Mouse (Mus musculus) midbrain, embryonic 15.5 days (tissue): ENCODE measurements around the gene D930048N14Rik. TPM values are rescaled to one million over a fixed set of nuclear protein-coding genes. Genes with fewer than 3 reads are reported as not detected.
"Not testable (repeated sequence)": the region's sequence is repeated elsewhere in the genome, so short reads cannot be mapped to it uniquely, and the experiment has no call there.

Experiments used
- ATAC-seq: fragments of 200-750 bp; cut with Nextera tagmentation; replicated peaks from 2 replicates; pipeline ENCODE4 v1.8.0; 2017; ENCODE audit warnings: moderate TSS enrichment
- H3K27ac ChIP-seq: fragments of 300-500 bp; sonication (generic); 2 replicates; pipeline ENCODE4 v1.5.1; 2015; ENCODE audit warnings: mild to moderate bottlenecking, inconsistent platforms
- H3K27me3 ChIP-seq: fragments of 300-500 bp; sonication (generic); replicated peaks from 2 replicates; pipeline ENCODE4 v1.6.1; 2015; ENCODE audit warnings: inconsistent platforms
- H3K36me3 ChIP-seq: fragments of 300-500 bp; sonication (generic); replicated peaks from 2 replicates; pipeline ENCODE4 v1.6.1; 2015; ENCODE audit warnings: inconsistent platforms
- H3K4me1 ChIP-seq: fragments of 300-500 bp; sonication (generic); 2 replicates; pipeline ENCODE4 v1.6.1; 2015; ENCODE audit warnings: inconsistent platforms
- H3K4me2 ChIP-seq: fragments of 300-500 bp; sonication (generic); 2 replicates; pipeline ENCODE4 v1.6.1; 2015; ENCODE audit warnings: inconsistent platforms, mild to moderate bottlenecking, moderate library complexity
- H3K4me3 ChIP-seq: fragments of 300-500 bp; sonication (generic); 2 replicates; pipeline ENCODE4 v1.5.1; 2015; ENCODE audit warnings: mild to moderate bottlenecking, inconsistent platforms
- H3K9ac ChIP-seq: fragments of 300-500 bp; sonication (generic); 2 replicates; pipeline ENCODE4 v1.6.1; 2015; ENCODE audit warnings: mild to moderate bottlenecking, inconsistent platforms
- H3K9me3 ChIP-seq: fragments of 300-500 bp; sonication (generic); 2 replicates; pipeline ENCODE4 v1.6.1; 2016; ENCODE audit warnings: inconsistent platforms
- WGBS: fragments of 180-500 bp; shearing (Covaris S2); methylation state at CpG from one replicate; pipeline ENCODE4 v1.1.7; 2015; ENCODE audit warnings: mixed read lengths; 5-methylcytosine and 5-hydroxymethylcytosine counted together
- polyA plus RNA-seq: library from polyadenylated mRNA; unstranded; fragments of >200 nt; fragmentation: Nextera tagmentation; extraction: Ambion mirVana; gene quantifications from 2 replicates; pipeline ENCODE4 v1.2.1, GENCODE M21; 2015

The D930048N14Rik gene
- polyA plus RNA-seq, 1 experiment from 2014 or later: 0.94 TPM

DNA sequence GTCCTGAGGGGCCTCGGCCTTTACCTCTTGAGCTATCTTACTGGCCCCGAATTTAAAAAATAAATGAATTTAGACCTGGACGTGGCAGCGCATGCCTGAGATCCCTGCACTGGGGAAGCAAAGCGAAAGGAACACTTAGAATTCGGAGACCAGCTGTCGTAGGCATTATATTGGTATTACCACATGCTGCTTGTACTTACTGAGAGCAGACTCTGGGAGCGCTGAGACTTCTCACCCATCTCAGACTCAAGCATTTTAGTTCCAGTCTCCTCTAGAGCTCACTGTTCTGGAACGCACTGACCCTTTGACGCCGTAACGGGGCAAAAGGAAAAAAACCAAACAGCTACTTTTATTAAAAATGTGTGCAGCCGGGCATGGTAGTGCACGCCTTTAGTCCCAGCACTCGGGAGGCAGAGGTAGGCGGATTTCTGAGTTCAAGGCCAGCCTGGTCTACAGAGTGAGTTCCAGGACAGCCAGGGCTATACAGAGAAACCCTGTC lies 11.2 kb downstream of the D930048N14Rik start:
- no peak for ATAC-seq
- Histone ChIP-seq H3K27me3 (no peaks in the 10 kb centered on the region), H3K4me3 (no peak overlapping the region), H3K9ac (no peak overlapping the region), H3K9me3 (no peaks in the 10 kb centered on the region), H3K36me3 (no peaks in the 10 kb centered on the region), H3K27ac (no peak overlapping the region), H3K4me2 (no peak overlapping the region), H3K4me1 (no peaks in the 10 kb centered on the region)
- 75% methylated on average over 16 of the region's 16 CpGs for WGBS

DNA sequence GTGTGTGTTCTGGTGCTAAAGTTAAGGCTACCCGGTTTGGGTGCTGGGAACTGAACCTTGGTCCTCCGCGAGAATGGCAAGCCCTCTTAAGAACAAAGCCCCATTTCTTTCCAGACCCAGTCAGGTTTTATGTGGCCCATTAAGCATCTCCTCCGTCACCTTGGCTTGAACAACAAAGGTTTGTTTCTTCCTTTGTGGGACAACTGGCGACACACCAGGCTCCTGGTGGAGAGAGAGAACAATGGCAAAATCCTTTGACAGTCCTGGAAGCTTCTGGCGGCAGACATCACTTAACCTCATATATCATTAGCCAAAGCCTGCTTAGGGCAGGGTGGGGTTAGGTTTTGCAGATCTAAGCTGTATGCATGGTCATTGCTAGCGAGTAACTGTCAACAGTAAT lies 11.9 kb downstream of the D930048N14Rik start:
- H3K9me3 ChIP-seq: no peaks in the 10 kb centered on the region
- no peak overlapping the region for H3K27ac ChIP-seq
- H3K4me2 ChIP-seq: no peak overlapping the region
- no peak for ATAC-seq
- H3K36me3 ChIP-seq: no peaks in the 10 kb centered on the region
- no peak overlapping the region for H3K4me3 ChIP-seq
- no peaks in the 10 kb centered on the region for H3K27me3 ChIP-seq
- no peaks in the 10 kb centered on the region for H3K4me1 ChIP-seq
- H3K9ac ChIP-seq: no peak overlapping the region
- 76% methylated on average over 7 of the region's 7 CpGs for WGBS

DNA sequence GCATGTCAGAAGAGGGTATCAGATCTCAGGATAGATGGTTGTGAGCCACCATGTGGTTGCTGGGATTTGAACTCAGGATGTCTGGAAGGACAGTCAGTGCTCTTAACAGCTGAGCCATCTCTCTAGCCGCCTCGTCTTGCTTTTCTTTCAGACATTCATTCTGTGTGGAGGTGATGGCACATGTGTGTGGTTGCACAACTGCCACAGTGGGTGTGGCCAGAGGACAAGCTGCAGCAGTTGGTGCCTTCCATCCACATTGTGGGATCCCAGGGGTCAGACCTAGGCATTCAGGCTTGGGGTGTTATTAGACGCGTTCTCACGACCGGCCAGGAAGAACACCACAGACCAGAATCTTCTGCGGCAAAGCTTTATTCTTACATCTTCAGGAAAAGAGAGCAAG lies 14.0 kb downstream of the D930048N14Rik start:
- H3K9me3 ChIP-seq, H3K4me3 ChIP-seq, H3K4me2 ChIP-seq, H3K27me3 ChIP-seq, ATAC-seq, H3K36me3 ChIP-seq, H3K27ac ChIP-seq, H3K9ac ChIP-seq, H3K4me1 ChIP-seq: not testable (repeated sequence)
- WGBS: 95% methylated on average over 7 of the region's 7 CpGs

DNA sequence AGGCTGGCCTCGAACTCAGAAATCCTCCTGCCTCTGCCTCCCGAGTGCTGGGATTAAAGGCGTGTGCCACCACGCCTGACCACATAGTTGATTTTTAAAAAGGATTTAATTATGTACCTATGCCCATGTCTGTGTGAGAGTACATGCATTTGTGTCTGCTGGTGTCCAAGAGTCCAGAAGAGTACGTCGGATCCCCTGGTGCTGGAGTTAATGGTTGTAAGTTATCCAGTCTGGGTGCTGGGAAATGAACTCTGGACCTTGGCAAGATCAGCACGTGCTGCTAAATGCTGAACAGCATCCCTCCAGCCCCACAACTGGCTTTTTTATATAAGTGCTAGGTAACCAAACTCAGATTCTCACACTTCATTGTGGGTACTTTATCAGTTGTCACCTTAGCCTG lies 20.1 kb downstream of the D930048N14Rik start:
- ATAC-seq: no peak

DNA sequence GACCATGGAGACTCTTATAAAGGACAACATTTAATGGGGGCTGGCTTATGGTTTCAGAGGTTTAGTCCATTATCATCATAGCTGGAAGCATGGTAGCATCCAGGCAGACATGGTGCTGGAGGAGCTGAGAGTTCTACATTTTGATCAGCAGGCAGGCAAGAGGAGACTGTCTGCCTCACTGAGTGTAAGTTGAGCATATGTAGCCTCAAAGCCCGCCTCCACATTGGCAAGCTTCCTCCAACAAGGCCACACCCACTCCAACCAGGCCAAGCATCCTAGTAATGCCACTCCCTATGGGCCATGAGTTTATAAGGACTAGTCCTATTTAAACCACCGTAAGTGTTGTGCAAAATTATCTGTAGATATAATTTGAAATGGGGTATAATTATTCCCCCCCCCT lies 20.6 kb downstream of the D930048N14Rik start:
- no peaks in the 10 kb centered on the region for H3K4me1 ChIP-seq
- H3K4me3 ChIP-seq: no peak overlapping the region
- H3K36me3 ChIP-seq: no peaks in the 10 kb centered on the region
- ATAC-seq: no peak
- H3K4me2 ChIP-seq: no peak overlapping the region
- WGBS: 75% methylated on average over 2 of the region's 2 CpGs
- H3K27me3 ChIP-seq: no peaks in the 10 kb centered on the region
- no peaks in the 10 kb centered on the region for H3K9me3 ChIP-seq
- H3K9ac ChIP-seq: no peak overlapping the region
- no peak overlapping the region for H3K27ac ChIP-seq

More for the DNA sequence above, 20.1 kb downstream of the D930048N14Rik start:
- H3K27me3 ChIP-seq: no peaks in the 10 kb centered on the region
- H3K9me3 ChIP-seq: no peaks in the 10 kb centered on the region
- no peaks in the 10 kb centered on the region for H3K36me3 ChIP-seq
- no peaks in the 10 kb centered on the region for H3K4me1 ChIP-seq
- no peak overlapping the region for H3K9ac ChIP-seq
- H3K4me3 ChIP-seq: no peak overlapping the region
- no peak overlapping the region for H3K27ac ChIP-seq
- no peak overlapping the region for H3K4me2 ChIP-seq
- 93% methylated on average over 7 of the region's 7 CpGs for WGBS

DNA sequence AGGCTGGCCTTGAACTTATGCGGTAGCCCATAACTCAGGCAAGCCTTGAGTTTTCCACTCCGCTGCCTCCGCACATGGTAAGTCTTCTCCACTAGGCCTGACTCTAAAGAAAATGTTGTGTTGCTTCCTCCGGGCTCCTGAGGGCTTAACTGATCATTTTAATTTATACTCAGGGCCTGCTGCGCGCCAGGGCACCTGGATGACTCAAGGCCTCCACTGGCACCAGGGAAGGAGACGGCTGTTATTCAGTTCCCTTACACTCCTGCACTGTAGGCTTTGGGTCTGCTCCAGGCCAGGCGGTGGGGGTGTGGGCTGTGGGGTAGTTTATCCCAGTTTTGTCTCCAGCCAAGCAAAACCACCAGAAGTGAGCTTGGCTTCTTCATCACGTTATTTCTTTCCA lies 22.5 kb downstream of the D930048N14Rik start:
- Histone ChIP-seq H3K36me3 (no peaks in the 10 kb centered on the region), H3K9ac (no peak overlapping the region), H3K27ac (no peak overlapping the region), H3K27me3 (no peaks in the 10 kb centered on the region), H3K9me3 (no peaks in the 10 kb centered on the region), H3K4me2 (no peak overlapping the region), H3K4me1 (no peaks in the 10 kb centered on the region), H3K4me3 (no peak overlapping the region)
- WGBS: 84% methylated on average over 9 of the region's 9 CpGs
- no peak for ATAC-seq

DNA sequence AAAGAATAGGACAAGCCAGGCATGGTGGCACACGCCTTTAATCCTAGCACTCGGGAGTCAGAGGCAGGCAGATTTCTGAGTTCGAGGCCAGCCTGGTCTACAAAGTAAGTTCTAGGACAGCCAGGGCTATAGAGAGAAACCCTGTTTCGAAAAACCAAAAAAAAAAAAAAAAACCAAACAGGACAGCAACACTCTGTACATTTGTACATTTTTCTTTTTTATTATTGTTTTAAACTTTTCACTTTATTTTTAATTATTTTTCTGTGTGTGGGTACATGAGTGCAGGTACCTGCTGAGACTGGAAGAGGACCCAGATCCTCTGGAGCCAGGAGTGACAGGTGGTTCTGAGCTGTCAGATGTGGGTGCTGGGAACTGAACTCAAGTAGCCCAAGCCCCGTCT lies 24.6 kb downstream of the D930048N14Rik start:
- no peak for ATAC-seq
- WGBS: 78% methylated on average over 5 of the region's 5 CpGs

DNA sequence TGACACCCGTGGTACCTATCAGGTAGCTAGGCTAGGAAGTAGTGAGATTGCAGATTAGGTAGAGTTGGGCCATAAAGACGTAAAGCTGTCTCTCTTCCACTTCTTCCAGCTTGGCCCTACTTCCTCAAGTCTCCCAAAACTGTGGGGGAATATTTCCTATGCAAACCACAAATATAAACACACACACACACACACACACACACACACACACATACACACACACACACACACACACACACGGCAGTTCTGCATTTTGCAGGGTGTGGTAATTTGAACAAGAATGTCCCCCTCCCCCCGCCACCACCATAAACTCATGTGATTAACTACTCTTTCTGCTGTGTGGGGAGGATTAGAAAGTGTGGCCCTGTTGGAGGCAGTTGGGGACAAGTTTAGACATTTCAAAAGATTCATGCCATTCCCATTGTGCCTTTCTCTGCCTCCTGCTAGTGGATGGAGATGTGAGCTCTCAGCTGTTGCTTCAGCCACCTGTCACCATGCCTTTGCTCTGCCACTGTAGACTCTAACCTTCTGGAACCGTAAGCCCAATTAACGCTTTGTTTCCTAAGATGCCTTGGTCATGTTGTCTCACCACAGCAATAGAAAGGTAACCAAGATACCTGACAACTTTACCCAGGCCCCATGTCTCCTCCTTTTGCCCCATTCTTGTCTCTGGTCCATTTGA lies 27.1 kb downstream of the D930048N14Rik start:
- no peaks in the 10 kb centered on the region for H3K9me3 ChIP-seq
- no peak for ATAC-seq
- 74% methylated on average over 6 of the region's 6 CpGs for WGBS
- H3K9ac ChIP-seq: no peak overlapping the region
- H3K4me3 ChIP-seq: no peak overlapping the region
- no peaks in the 10 kb centered on the region for H3K4me1 ChIP-seq
- no peak overlapping the region for H3K27ac ChIP-seq
- no peaks in the 10 kb centered on the region for H3K27me3 ChIP-seq
- H3K4me2 ChIP-seq: no peak overlapping the region
- no peaks in the 10 kb centered on the region for H3K36me3 ChIP-seq

More for the DNA sequence above, 24.6 kb downstream of the D930048N14Rik start:
- Histone ChIP-seq H3K27me3 (no peaks in the 10 kb centered on the region), H3K36me3 (no peaks in the 10 kb centered on the region), H3K9me3 (no peaks in the 10 kb centered on the region), H3K27ac (no peak overlapping the region), H3K4me3 (no peak overlapping the region), H3K4me2 (no peak overlapping the region), H3K4me1 (no peaks in the 10 kb centered on the region), H3K9ac (no peak overlapping the region)

DNA sequence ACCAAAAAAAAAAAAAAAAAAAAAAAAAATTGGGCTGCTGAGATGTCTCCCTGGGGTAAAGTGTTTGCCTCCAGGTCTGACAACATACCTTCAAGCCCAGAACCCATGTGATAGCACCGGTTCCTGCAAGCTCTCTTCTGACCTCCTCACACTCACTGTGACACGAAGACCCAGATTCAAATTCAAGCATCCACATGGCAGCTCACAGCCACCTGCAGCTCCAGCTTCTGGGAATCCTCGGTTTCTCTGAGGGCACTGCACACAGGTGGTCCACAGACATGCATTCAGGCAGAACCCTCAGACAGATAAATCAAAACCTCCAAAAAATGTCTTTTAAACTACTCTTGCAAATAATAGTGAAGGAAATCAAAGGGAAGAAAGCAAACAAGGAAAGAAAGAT lies 28.7 kb downstream of the D930048N14Rik start:
- Histone ChIP-seq H3K4me2 (no peak overlapping the region), H3K4me3 (no peak overlapping the region), H3K27me3 (no peaks in the 10 kb centered on the region), H3K4me1 (no peaks in the 10 kb centered on the region), H3K9ac (no peak overlapping the region), H3K27ac (no peak overlapping the region), H3K36me3 (no peaks in the 10 kb centered on the region), H3K9me3 (no peaks in the 10 kb centered on the region)
- no peak for ATAC-seq
- 75% methylated on average over 3 of the region's 3 CpGs for WGBS

DNA sequence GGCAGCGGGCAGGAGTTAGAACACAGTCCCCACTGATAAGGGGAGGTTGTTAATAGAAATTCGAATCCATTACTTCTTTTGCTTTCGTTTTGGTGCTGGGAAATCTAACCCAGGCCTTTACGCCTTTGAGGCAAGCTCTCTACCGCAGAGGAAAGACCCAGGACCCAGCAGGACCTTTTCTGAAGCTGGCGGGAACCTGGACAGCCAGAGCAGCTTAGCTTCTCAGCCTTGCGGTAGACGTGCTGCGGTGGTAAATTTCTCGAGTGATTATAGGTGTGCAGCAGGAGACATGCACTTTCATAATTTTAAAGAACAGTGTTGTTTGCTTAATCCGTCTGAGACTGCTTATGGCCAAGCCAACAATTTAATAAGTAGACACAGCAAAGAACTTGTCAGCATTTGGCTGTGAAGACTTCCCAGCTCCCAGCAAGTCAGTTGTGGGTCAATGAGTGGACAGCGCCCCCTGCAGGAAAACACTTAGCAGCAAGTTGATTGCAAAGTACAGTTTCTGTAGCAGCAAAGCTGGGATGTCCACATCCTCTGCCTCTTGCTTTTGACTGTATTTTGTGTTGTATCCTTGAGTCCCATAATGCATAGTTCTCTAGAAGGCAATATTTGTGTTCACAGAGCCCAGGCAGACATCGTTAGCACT lies 30.7 kb downstream of the D930048N14Rik start:
- Histone ChIP-seq H3K9me3 (no peaks in the 10 kb centered on the region), H3K27ac (no peak overlapping the region), H3K4me1 (no peaks in the 10 kb centered on the region), H3K27me3 (no peaks in the 10 kb centered on the region), H3K36me3 (no peaks in the 10 kb centered on the region), H3K4me3 (no peak overlapping the region), H3K4me2 (no peak overlapping the region), H3K9ac (no peak overlapping the region)
- ATAC-seq: no peak
- WGBS: 32% methylated on average over 13 of the region's 13 CpGs

DNA sequence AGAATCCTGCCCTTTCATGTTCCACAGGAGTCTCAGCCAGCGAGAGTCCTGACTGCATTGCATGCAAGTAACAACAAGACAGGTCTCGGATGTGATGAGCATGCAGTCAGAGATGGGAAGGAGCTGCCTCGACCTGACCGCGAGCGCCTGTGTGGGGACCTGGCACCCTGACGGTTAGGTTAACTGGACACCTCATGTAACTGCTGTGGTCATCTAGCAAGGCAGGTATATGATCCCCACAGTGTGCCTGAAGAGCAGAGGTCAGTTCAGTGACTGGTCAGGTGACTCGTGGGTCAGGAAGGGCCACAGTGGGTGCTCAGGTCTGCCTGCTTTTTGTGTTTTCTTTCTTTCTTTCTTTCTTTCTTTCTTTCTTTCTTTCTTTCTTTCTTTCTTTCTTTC lies 31.2 kb downstream of the D930048N14Rik start:
- H3K4me1 ChIP-seq: no peaks in the 10 kb centered on the region
- H3K27ac ChIP-seq: no peak overlapping the region
- H3K27me3 ChIP-seq: no peaks in the 10 kb centered on the region
- H3K4me2 ChIP-seq: no peak overlapping the region
- no peak overlapping the region for H3K4me3 ChIP-seq
- no peaks in the 10 kb centered on the region for H3K36me3 ChIP-seq
- no peak for ATAC-seq
- H3K9ac ChIP-seq: no peak overlapping the region
- H3K9me3 ChIP-seq: no peaks in the 10 kb centered on the region
- WGBS: 54% methylated on average over 8 of the region's 8 CpGs

DNA sequence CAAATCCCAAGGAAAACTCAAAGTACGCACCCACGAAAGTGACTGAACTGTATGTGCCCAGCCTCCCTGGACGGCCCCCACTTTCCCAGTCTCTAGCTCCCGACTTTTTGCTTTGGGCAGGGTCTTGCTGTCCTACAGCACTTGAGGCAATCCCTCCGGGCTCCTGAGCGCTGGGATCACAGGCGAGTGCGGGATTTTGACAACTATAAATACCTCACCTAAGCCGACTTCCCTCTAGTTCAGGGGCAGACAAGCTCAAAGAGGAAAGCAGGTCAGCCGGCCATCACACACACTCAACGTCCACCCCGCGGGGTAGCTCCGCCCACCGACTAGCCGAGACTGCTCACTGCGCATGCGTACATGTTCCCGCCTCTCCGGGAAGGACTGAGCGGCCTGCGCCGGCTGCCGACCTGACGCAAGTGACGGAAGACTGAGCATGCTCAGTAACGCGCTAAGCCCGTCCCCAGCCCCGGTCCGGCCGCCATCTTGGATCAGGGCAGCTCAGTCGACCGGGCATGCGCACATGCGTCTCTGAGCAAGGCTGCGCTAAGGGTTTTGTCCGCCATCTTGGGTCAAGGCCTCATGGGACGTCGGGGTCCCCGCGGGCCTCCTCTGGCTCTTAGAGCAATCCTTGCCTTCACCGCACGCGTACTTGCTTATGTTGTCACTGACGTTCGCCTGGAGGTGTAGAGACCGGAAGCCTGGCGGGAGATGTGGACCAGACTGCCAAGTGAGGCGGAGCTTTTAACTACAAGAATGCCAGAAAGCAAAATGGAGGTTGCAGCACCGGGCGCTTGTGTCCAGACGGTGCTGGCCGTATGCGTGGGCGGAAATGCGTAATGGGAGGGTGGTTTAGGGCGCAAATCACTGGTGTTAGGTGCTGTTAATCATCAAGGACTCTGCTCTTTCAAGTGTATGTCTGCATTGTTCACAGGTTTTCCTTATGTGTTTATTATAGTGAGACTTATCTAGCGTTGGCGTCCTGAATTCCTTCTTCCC lies 37.9 kb downstream of the D930048N14Rik start, which contains the start of gene 0610009B22Rik:
0610009B22Rik (minus strand) TSS at position 545 of the 999 bp plus-strand sequence.
- WGBS: under 1% methylated on average over 60 of the region's 60 CpGs
- no peaks in the 10 kb centered on the region for H3K27me3 ChIP-seq
- H3K27ac ChIP-seq: peak within 1 kb of the TSS; percentile 99
- peak within 1 kb of the TSS; percentile 75 for H3K9ac ChIP-seq
- peak within 1 kb of the TSS; percentile 65 for H3K4me3 ChIP-seq
- no peaks in the 10 kb centered on the region for H3K36me3 ChIP-seq
- peak within 1 kb of the TSS; percentile 73 for H3K4me2 ChIP-seq
- peaks cover 16% of the 10 kb centered on the region for H3K4me1 ChIP-seq
- ATAC-seq: peak; percentile 99
- H3K9me3 ChIP-seq: no peaks in the 10 kb centered on the region
